Mouse (Mus musculus) neural tube, postnatal 0 days (tissue): Measurements from ENCODE around the gene Olfr1033. TPM values are rescaled to one million over a fixed set of nuclear protein-coding genes. Genes with fewer than 3 reads are reported as not detected.

Experiments
- polyA plus RNA-seq: library from polyadenylated mRNA; unstranded; fragments of >200 nt; fragmentation: Nextera tagmentation; extraction: Ambion mirVana; gene quantifications from 2 replicates; pipeline ENCODE4 v1.2.1, GENCODE M21; 2015

The Olfr1033 gene
- polyA plus RNA-seq: 1.1 and 1.4 TPM in 2 replicates

DNA sequence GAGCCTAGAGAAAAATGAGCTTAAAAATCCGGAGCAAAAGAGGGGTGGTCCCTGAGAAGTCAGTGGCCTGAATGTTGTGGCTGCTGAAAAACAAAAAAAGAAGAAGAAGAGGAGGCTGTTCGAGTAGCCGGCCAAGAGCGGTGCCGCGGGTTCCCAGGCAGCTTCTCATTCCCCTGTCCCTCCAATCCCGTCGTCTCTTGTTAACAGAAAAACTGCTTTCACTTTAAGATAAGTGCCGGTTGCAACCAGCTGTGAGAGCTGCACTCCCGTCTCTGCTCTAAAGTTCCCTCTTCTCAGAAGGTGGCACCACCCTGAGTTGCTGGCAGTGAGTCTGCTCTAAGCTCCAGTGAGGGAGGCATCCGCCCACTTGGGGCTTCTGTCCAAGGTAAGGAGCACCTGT lies at the start of gene Olfr1033:
TSS of gene Olfr1033 (plus strand) at position 228 of the 400 bp plus-strand sequence.

DNA sequence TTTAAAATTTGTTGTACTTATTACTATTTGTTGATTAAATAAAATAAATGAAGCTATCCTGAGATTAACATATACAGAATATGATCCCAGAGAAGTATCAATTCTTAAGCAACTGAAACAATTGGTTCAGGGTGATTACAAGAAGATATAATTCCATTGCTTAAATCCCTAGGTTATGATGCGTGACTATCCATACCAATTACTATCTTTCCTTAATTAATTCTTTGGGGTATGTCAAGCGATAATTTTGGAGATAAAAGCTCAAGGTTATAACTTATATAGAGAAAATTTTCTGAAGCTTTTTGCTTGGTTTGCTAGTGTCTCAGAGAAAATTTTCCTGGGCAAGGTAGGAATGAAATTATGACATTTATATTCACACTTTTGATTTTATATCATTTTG lies 46.8 kb upstream of the Olfr1033 start, which contains the start of gene Olfr1029:
TSS of gene Olfr1029 (plus strand) at position 301 of the 400 bp plus-strand sequence.

DNA sequence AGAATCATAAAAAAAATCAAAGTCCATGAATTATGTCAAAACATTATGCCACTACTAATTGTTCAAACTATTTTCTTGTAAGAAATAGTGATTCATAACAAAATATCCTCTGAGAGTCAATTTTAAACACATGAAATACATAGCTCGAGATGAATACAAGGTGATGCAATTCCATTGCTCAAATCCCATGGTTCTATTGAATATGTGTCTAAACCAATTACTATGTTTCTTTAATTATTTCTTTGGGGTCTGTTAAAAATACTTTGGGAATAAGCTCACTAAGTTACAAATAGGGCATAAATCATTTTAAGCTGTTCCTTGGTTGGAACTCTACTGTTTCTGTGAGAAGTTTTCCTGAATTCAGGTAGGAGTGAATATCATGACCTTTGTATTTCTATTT lies 41.5 kb upstream of the Olfr1033 start, which contains the start of gene Olfr1030:
TSS of gene Olfr1030 (plus strand) at position 301 of the 400 bp plus-strand sequence.

GRCm38 (mm10) chr2:85990004-85990403 lies 30.4 kb upstream of the Olfr1033 start, which contains the start of gene Olfr1031:
TSS of gene Olfr1031 (plus strand) at chr2:85990304.

DNA sequence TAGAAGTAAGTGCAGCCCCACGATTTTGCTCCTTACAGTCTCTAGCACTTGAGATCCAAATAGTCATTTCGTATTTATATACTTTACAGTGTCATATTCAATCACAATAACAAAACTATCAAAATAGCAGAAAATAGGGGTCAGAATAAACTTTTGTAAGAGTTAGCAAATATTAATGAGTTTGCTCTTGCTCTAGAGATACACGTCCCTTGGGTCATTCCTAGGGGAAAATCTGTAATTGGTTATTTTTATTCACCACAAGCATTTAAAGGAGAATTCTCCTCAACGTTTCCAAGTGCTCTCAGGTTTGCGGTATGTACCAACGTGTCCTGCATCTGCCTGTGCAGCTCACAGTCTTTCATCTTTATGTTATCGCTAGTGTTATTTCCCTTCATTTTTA lies 15.2 kb upstream of the Olfr1033 start, which contains the start of gene Olfr1032:
TSS of gene Olfr1032 (plus strand) at position 301 of the 400 bp plus-strand sequence.

GRCm38 (mm10) chr2:86045561-86045960 lies 25.1 kb downstream of the Olfr1033 start, which contains the start of gene Olfr1034:
TSS of gene Olfr1034 (plus strand) at chr2:86045861.

GRCm38 (mm10) chr2:86073692-86074091 lies 53.3 kb downstream of the Olfr1033 start, which contains the start of gene Olfr1036:
TSS of gene Olfr1036 (plus strand) at chr2:86073992.

GRCm38 (mm10) chr2:86087285-86087684 lies 66.9 kb downstream of the Olfr1033 start, which contains the start of gene Olfr1037:
TSS of gene Olfr1037 (minus strand) at chr2:86087385.

Other genes starting within 250 kb of the Olfr1033 start
- gene Olfr1014, start 247.9 kb upstream of the Olfr1033 start, polyA plus RNA-seq: not detected in 2 replicates
- gene Olfr1015, start 238.6 kb upstream of the Olfr1033 start, polyA plus RNA-seq: not detected in 2 replicates
- not detected in 2 replicates for gene Olfr1016, start 218.1 kb upstream of the Olfr1033 start, polyA plus RNA-seq
- gene Olfr1018, start 202.2 kb upstream of the Olfr1033 start, polyA plus RNA-seq: not detected in 2 replicates
- gene Olfr1019, start 175.2 kb upstream of the Olfr1033 start, polyA plus RNA-seq: not detected in 2 replicates
- gene Olfr1020, start 173.6 kb upstream of the Olfr1033 start, polyA plus RNA-seq: not detected in 2 replicates
- not detected in 2 replicates for gene Olfr1022, start 152.0 kb upstream of the Olfr1033 start, polyA plus RNA-seq
- gene Olfr1023, start 135.0 kb upstream of the Olfr1033 start, polyA plus RNA-seq: not detected in 2 replicates
- gene Olfr1024, start 115.6 kb upstream of the Olfr1033 start, polyA plus RNA-seq: not detected in 2 replicates
- gene Olfr1025-ps1, start 105.4 kb upstream of the Olfr1033 start, polyA plus RNA-seq: not detected in 2 replicates
- not detected in 2 replicates for gene Olfr1026, start 99.1 kb upstream of the Olfr1033 start, polyA plus RNA-seq
- gene Olfr1028, start 70.2 kb upstream of the Olfr1033 start, polyA plus RNA-seq: not detected in 2 replicates
- gene Olfr1029, start 46.7 kb upstream of the Olfr1033 start, polyA plus RNA-seq: not detected in 2 replicates
- not detected in 2 replicates for gene Olfr1030, start 41.4 kb upstream of the Olfr1033 start, polyA plus RNA-seq
- gene Olfr1031, start 30.3 kb upstream of the Olfr1033 start, polyA plus RNA-seq: not detected in 2 replicates
- not detected in 2 replicates for gene Olfr1032, start 15.1 kb upstream of the Olfr1033 start, polyA plus RNA-seq
- not detected in 2 replicates for gene Olfr1034, start 25.2 kb downstream of the Olfr1033 start, polyA plus RNA-seq
- gene Olfr1036, start 53.4 kb downstream of the Olfr1033 start, polyA plus RNA-seq: not detected in 2 replicates
- not detected in 2 replicates for gene Olfr1037, start 66.8 kb downstream of the Olfr1033 start, polyA plus RNA-seq
- gene Olfr1039, start 115.3 kb downstream of the Olfr1033 start, polyA plus RNA-seq: not detected in 2 replicates
- not detected in 2 replicates for gene Olfr1040, start 126.1 kb downstream of the Olfr1033 start, polyA plus RNA-seq
- gene Olfr1042, start 141.2 kb downstream of the Olfr1033 start, polyA plus RNA-seq: not detected in 2 replicates
- gene Olfr1043, start 146.9 kb downstream of the Olfr1033 start, polyA plus RNA-seq: not detected in 2 replicates
- gene Olfr1044, start 157.2 kb downstream of the Olfr1033 start, polyA plus RNA-seq: not detected in 2 replicates
- gene Olfr52, start 165.1 kb downstream of the Olfr1033 start, polyA plus RNA-seq: not detected in 2 replicates
- not detected in 2 replicates for gene Olfr1045, start 182.4 kb downstream of the Olfr1033 start, polyA plus RNA-seq
- not detected in 2 replicates for gene Olfr1046, start 198.7 kb downstream of the Olfr1033 start, polyA plus RNA-seq
- not detected in 2 replicates for gene Olfr1047, start 210.8 kb downstream of the Olfr1033 start, polyA plus RNA-seq
- gene Olfr1048, start 219.7 kb downstream of the Olfr1033 start, polyA plus RNA-seq: not detected in 2 replicates
- not detected in 2 replicates for gene Olfr1049, start 237.7 kb downstream of the Olfr1033 start, polyA plus RNA-seq